Mouse (Mus musculus) C2C12 (cell line): ENCODE data around the gene Rnf38.

ENCODE experiments used
- CEBPB ChIP-seq: IDR thresholded peaks from one replicate; pipeline ENCODE4 v1.6.1; 2011; ENCODE audit warnings: low read depth, mild to moderate bottlenecking, control low read depth, moderate library complexity
- CTCF ChIP-seq: IDR thresholded peaks from one replicate; pipeline ENCODE4 v1.5.1; 2011; ENCODE audit not compliant: control insufficient read depth, insufficient read depth, insufficient read length
- FOSL1 ChIP-seq: IDR thresholded peaks from one replicate; pipeline ENCODE4 v1.8.0; 2011; ENCODE audit warnings: mild to moderate bottlenecking, low read length; ENCODE audit not compliant: poor library complexity, insufficient read depth, severe bottlenecking
- MAX ChIP-seq: IDR thresholded peaks from one replicate; pipeline ENCODE4 v1.6.1; 2011; ENCODE audit warnings: mild to moderate bottlenecking, control low read depth
- MYOD1 ChIP-seq: IDR thresholded peaks from one replicate; pipeline ENCODE4 v1.6.1; 2011; ENCODE audit warnings: low read depth; ENCODE audit not compliant: control insufficient read depth, insufficient read length
- MYOG ChIP-seq: IDR thresholded peaks from one replicate; pipeline ENCODE4 v1.6.1; 2011; ENCODE audit not compliant: control insufficient read depth, insufficient read length; ENCODE audit errors: extremely low read depth
- USF1 ChIP-seq: IDR thresholded peaks from one replicate; pipeline ENCODE4 v1.6.1; 2011; ENCODE audit warnings: low read depth, mild to moderate bottlenecking, control low read depth, moderate library complexity

DNA sequence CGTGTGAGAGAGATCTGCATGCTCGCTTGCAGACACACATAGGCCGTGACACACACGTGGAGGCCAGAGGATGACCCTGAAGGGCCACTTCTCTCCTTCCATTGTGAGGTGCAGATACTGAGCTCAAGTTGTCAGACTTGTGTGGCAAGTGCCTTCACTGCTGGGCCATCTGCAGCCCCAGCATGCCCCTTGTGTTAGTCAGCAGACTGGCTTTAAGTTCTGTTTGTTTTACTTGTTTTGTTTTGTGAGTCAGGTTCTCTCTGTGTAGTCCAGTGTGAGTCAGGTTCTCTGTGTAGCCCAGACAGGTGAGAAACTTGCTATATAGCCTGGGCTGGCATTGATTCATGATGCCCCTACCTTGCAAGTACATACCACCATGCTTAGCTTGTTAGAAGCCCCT is 139.1 kb downstream of the Rnf38 start:
- TF ChIP-seq CTCF (no peak), FOSL1 (no peak), MAX (no peak), USF1 (no peak), MYOD1 (no peak), CEBPB (no peak), MYOG (no peak)
